Mouse (Mus musculus): ENCODE results near the gene Ints2.

Gene Ints2

GRCm38 (mm10) chr11:86170743-86171142, 86.6 kb downstream of the Ints2 start:
- no peak for DNase-seq
